Mouse (Mus musculus) natural killer cell, adult 2 months (primary cell): ENCODE measurements at regions not wholly inside any gene's neighbourhood (a gene's known extent, or its start where the extent isn't known, plus 50 kb on each side); places are given as distances from the start of the nearest gene placed in this dataset.

Experiments
- DNase-seq, 2 experiments: peaks; one replicate each; pipeline ENCODE4 v3.0.0; 2022; ENCODE audit warnings: low spot score in 2 of 2

- DNase-seq = no peak
These were observed 243.6 kb downstream of the Ndfip2 start for GRCm38 (mm10) chr14:105501792-105502632.

DNA sequence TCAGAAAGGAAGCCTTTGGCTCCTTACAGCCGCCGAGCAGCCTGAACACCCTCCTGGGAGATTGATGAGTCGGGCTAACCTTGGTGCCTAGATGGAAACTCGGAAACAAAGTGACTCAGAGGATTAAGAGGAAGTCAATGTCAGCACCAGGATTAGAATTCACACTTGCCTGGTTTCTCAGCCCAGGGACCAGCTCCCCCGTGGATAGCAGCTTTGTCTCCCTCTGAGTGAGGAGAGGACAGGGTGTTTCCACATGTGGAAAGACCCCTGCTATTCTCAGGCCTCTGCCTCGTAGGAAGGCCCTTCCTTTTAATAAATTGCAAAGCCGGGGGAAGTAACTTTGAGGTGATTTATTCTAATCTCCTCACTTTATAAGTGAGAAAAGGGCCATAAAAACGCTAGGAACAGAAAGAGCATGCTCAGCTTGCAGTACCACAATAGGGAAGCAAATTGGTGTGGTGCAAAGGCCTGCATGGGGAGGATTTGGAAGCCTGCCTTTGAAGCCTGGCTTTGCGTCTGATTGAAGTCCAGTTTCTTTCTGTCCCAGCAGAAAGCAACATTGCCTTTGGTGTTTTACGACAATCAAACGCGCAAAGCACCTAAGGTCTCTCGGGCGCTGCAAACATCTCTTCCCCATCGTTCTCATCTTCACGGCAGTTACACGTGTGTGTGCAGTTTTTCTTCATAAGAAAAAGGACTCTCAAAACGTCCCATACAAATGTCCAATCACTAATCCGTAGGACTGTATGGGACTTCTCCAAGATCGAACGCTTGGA is 242.8 kb downstream of the Ndfip2 start:
- DNase-seq = no peak

- DNase-seq = peak in 1 of 2 experiments; percentile 4
These were observed 241.0 kb downstream of the Ndfip2 start for GRCm38 (mm10) chr14:105499319-105499895.

GRCm38 (mm10) chr14:105498155-105498906 is 240.0 kb downstream of the Ndfip2 start:
- no peak for DNase-seq

DNA sequence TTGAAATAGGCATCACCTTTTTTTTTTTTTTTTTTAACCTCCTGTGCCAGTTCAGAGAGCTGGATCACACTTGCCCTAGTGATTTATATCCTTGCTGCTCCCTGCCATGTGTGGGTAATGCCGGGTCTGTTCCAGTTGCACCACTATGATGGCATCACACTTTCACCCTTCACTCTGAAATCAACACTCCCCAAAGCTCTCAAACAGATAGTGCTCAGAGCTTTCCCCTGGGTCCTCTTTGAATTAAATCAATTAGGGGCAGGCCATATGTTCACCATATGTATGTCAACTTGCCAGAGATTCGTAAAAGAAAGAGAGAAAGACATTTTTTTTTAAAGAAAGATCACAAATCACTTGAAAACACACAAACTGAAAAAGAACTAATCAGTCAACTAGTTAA is 236.8 kb downstream of the Ndfip2 start:
- no peak for DNase-seq

GRCm38 (mm10) chr14:105494415-105494814 is 236.0 kb downstream of the Ndfip2 start:
- no peak for DNase-seq

DNA sequence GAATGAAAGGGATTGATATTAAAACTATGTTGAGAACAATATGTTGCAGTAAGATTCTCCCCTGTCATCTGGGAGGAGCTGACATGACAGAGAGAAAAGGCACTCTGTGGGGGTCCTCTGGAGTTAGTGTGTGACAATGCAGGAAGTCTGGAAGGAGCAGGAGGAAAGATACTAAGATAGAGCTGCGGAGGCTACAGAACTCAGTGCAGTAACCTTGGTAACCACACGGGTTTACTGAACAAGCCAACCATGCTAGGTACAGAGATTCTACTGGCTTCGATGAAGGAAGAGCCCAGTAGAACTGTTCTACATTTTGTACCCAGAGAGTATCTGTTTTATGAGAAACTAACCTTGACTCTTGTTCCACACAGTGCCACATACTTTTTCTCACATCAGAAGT is 231.8 kb downstream of the Ndfip2 start:
- no peak for DNase-seq

DNA sequence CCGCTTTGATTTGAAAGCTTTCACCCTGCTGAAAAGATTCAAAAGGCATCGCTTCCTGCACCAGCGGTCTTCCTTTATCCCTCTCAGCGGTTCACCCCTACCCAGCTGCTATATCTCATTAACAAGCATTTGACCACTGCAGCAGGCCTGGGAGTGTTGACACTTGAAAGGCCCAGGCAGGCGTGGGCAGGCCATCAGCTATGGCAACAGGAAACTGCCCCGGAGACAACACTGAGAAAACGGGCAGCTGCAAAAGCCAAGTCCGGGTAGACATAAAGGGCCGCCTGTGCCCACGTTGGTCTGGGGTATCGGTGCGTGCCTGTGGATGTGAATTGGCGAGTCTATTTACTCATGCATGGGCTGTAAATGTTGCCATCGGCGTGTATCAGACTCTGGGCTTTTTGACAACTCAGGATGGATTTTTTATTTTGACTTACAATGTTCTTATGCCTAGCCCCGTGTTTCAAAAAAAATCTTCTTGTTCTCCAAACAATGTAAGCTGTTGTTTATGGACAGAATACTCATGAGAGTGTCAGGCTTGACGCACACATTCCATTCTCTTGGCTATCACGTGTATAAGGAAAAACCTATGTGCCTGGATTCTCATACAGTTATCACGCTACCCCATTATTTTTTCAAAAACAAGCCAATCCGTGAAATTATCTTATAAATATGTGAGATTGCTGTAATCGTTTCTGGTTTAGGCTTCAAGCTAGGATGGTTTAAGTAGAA is 225.1 kb downstream of the Ndfip2 start:
- peak; percentile 38 to 62 for DNase-seq

GRCm38 (mm10) chr14:105482644-105483351 is 224.4 kb downstream of the Ndfip2 start:
- peak in 1 of 2 experiments; percentile 27 for DNase-seq

GRCm38 (mm10) chr14:105480048-105480447 is 221.7 kb downstream of the Ndfip2 start:
- peak; percentile 11 to 23 for DNase-seq

DNA sequence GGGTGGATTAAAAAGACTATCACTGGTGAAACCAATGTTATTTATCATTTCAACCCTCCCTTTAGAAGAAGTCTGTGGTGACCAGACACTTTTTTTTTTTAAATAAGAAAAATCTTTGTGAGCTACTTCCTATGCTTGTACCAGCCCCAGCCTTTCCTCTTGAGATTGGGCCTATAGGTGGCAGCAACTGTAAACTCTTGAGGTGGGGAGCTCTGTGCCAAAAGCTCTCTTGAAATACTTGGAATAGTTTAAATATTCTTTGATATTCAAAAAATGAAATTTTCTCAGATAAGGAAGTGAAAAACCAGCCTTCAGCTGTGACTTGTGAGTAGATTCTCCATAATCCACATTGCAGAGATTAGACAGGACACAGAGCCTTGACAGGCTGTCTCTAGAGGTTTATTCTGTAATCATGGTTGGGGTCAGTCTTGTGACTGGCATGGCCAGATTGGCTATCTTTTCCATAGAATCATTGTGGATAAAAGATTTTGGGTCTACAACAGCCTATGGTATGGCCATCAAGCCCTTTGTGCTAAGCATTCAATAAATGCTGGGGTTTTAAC is 216.7 kb downstream of the Ndfip2 start:
- DNase-seq = no peak

- DNase-seq = no peak
These were observed 190.6 kb downstream of the Ndfip2 start for GRCm38 (mm10) chr14:105448919-105449458.

DNA sequence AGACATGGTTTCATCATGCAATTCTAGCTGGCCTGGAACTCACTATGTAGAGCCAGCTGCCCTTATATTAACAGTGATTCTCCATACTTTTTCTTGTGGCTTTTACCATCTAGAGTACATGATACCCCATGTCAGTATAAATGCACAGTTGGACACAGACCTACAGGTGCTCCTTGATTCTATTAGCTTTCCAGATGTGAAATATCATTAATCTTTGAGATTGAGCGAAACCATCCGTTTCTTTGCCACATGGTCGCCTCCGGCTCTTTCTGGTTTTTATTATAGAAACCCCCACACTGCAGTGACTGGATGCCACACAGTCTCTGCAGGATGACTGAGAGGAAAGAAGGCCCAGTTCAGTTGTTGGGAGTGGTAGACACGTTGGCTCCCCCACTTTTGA is 188.7 kb downstream of the Ndfip2 start:
- no peak for DNase-seq

GRCm38 (mm10) chr14:105435343-105435742 is 177.0 kb downstream of the Ndfip2 start:
- no peak for DNase-seq

DNA sequence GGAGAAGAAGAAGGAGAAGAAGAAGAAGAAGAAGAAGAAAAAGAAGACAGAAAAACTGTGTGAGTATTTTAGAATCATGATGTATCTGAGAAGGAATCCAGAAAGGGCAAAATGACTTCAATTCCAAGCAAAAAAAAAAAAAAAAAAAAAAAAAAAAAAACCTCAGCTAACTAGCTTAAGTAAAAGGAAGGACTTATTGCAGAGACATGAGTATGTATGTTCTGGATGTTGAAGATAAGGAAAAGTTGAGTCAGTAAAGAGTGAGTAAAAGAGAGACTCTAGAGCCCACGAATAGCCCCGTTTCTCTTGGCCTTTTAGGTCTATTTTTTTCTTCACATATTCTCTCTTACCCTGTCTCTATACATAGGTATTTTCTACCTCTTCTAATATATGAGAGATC is 175.1 kb downstream of the Ndfip2 start:
- DNase-seq = no peak

DNA sequence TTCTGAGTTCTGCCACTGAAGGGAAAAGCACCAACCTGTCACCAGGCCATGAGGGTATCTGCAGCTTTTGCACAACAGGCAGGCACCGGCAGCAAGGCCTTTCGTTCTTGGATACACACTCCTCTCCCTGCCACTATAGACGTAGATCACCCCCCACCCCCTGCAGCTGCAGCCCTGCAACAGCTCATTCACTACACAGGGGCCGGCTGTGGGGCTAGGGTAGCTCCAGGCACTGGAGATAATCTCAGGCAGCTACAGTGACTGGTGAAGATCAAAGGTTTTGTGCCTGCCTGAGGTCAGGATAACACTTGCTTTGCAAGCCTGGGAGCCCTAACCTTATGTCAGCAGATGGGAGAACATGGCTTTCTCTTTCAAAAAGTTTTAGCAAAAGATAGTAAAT is 174.3 kb downstream of the Ndfip2 start:
- DNase-seq = no peak

DNA sequence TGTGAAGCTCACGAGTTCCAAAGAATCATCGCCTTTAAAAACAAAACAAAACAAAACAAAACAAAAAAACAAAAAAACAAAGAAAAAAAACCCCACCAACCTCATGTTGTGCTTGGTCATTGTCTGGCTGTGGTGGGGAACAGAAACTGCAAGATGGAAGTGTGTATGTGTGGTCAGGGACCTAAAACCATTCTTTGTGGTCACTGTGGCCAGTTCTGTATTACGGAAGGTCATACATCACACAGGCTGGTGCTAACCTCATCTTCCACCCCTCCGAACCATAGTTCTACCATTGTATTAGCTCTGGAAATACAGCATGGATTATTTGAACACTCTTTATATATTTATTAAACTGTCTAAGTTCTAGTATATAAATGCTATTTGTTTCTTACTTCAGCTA is 173.2 kb downstream of the Ndfip2 start:
- peak in 1 of 2 experiments; percentile 19 for DNase-seq

DNA sequence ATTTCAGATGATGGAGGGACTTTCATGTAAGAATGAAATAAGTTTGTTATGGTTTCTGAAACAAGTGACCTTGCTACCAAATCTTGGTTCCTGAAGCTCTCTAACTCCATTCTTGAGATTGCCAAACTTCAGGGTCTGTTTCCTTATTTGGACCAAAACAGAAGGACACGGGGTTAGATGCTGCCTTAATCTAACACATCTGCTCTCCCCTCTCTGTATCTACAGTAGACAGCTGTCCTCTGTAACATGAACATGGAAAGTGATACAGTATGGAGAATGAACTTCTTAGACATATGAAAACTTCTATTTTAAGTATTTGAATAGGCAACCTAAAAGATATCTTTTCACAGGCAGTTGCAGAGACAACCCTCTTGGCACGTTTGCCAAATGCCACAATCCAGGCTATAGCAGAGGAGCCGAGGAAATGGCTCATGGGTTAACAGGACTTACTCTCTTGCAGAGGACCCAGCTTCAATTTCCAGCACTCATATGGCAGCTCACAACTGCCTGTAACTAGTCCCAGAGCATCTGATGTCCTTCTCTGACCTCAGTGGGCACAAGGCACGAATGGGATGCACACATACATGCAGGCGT is 171.4 kb downstream of the Ndfip2 start:
- no peak for DNase-seq

GRCm38 (mm10) chr14:105427474-105427901 is 169.1 kb downstream of the Ndfip2 start:
- DNase-seq = no peak
